Mouse (Mus musculus) central nervous system, embryonic 18 days (tissue): Measurements from ENCODE around the gene Ahctf1. TPM values are rescaled to one million over a fixed set of nuclear protein-coding genes. Genes with fewer than 3 reads are reported as not detected.

Experiments
- polyA plus RNA-seq: library from polyadenylated mRNA; depleted of rRNA; stranded (reverse); fragments of >200 nt; gene quantifications from 2 replicates; pipeline ENCODE4 v1.2.3, GENCODE M21; 2012; rRNA removed

Gene Ahctf1
- polyA plus RNA-seq: 33.3 and 33.7 TPM in 2 replicates

DNA sequence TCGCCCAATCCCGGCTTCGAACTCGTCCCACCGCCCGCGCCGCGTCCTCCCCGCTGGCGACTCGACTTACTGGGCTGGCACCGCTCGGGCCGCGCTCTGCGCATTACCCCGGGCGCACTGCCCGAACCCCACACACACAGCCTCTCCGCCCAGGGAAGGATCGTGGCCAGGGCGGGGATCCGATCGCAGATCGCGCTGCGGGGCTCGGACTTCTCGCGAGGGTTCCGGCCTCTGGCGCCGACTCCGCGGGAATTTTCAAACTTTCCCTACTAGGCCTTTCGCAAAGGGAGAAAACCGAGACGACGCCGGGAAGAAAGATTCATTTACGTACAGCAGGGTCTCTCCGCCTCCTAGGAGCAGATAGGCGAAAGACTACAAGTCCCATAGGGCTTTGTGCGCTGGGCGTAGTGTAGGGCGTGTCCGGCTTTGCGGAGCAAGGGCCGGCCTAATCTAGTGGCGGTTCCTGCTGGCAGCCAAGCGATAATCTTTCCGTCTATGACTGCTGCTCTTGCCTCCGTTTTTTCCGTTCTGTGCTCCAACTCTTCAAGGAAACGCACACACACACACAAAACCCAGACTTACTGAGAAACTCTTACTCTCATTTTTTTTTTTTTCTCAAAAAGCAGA is at the start of gene Ahctf1:
Gene Ahctf1 (minus strand): TSS at position 168 of the 627 bp plus-strand sequence.

GRCm38 (mm10) chr1:179802610-179803512 is 619 bp downstream of the Ahctf1 start, which contains the start of gene Gm10518:
Gm10518 (plus strand) TSS chr1:179803376.

GRCm38 (mm10) chr1:179745171-179745570 is 58.3 kb downstream of the Ahctf1 start, which contains the start of gene Kif28:
Kif28 (minus strand) TSS chr1:179745271.

Other genes with a start within 250 kb of the Ahctf1 start
- 97.7 and 109 TPM in 2 replicates for gene Sccpdh, start 135.5 kb downstream of the Ahctf1 start, polyA plus RNA-seq
- 0.06 and 0.11 TPM in 2 replicates for gene Kif28, start 58.4 kb downstream of the Ahctf1 start, polyA plus RNA-seq
- not detected in 2 replicates for gene Gm10518, start 304 bp downstream of the Ahctf1 start, polyA plus RNA-seq
- gene Cdc42bpa, start 156.8 kb upstream of the Ahctf1 start, polyA plus RNA-seq: 67.1 and 71.9 TPM in 2 replicates